Mouse (Mus musculus) MEL (cell line): Measurements from ENCODE around the gene E130309D02Rik. TPM values are rescaled to one million over a fixed set of nuclear protein-coding genes. Genes with fewer than 3 reads are reported as not detected.

Experiments used
- DNase-seq: peaks from one replicate; pipeline ENCODE4 v3.0.0; 2011; ENCODE audit warnings: low read depth, low spot score
- H3K27ac ChIP-seq: 2 replicates; pipeline ENCODE4 v1.5.1; 2012; ENCODE audit warnings: low read depth, mild to moderate bottlenecking, control low read depth, low read length, moderate library complexity; ENCODE audit not compliant: control insufficient read depth
- H3K27me3 ChIP-seq, 2 experiments: fragments of 150-350 bp in 1 of 2; sonication (generic) in 1 of 2; 2 replicates each; pipeline ENCODE4 v1.6.1; 2012; ENCODE audit warnings: low read length in 2 of 2, mild to moderate bottlenecking in 2 of 2, improper control_type of control experiment in 1 of 2, moderate library complexity in 1 of 2; ENCODE audit not compliant: insufficient read depth in 2 of 2, control insufficient read depth in 1 of 2
- H3K36me3 ChIP-seq, 2 experiments: 2 replicates each; pipeline ENCODE4 v1.6.1; 2012 to 2014; ENCODE audit warnings: low read length in 2 of 2, improper control_type of control experiment in 1 of 2, inconsistent platforms in 1 of 2, mild to moderate bottlenecking in 1 of 2; ENCODE audit not compliant: insufficient read depth in 2 of 2, control insufficient read depth in 1 of 2
- H3K4me1 ChIP-seq, 2 experiments: fragments of 150-350 bp in 1 of 2; sonication (generic) in 1 of 2; 2 replicates each; pipeline ENCODE4 v1.6.1; 2012; ENCODE audit warnings: low read length in 2 of 2, improper control_type of control experiment in 1 of 2, mild to moderate bottlenecking in 1 of 2; ENCODE audit not compliant: insufficient read depth in 2 of 2, control insufficient read depth in 1 of 2
- H3K4me3 ChIP-seq, 2 experiments: fragments of 150-350 bp in 1 of 2; sonication (generic) in 1 of 2; 2 replicates each; pipeline ENCODE4 v1.5.1; 2012; ENCODE audit warnings: low read depth in 2 of 2, low read length in 2 of 2, mild to moderate bottlenecking in 2 of 2, moderate library complexity in 2 of 2, control low read depth in 1 of 2, improper control_type of control experiment in 1 of 2; ENCODE audit not compliant: control insufficient read depth in 1 of 2, insufficient read depth in 1 of 2
- H3K79me2 ChIP-seq: 2 replicates; pipeline ENCODE4 v1.6.1; 2012; ENCODE audit warnings: mild to moderate bottlenecking, low read length, moderate library complexity; ENCODE audit not compliant: control insufficient read depth, poor library complexity, insufficient read depth
- H3K9ac ChIP-seq: 2 replicates; pipeline ENCODE4 v1.6.1; 2012; ENCODE audit warnings: low read depth, mild to moderate bottlenecking, control low read depth, low read length, moderate library complexity; ENCODE audit not compliant: control insufficient read depth, poor library complexity, severe bottlenecking
- H3K9me3 ChIP-seq: fragments of 150-350 bp; sonication (generic); replicated peaks from 2 replicates; pipeline ENCODE4 v1.6.1; 2012; ENCODE audit warnings: mild to moderate bottlenecking, low read length, improper control_type of control experiment, moderate library complexity; ENCODE audit not compliant: insufficient read depth
- CHD2 ChIP-seq: IDR thresholded peaks from 2 replicates; pipeline ENCODE4 v1.6.1; 2011; ENCODE audit warnings: low read length, improper control_type of control experiment
- CTCF ChIP-seq, 3 experiments: IDR thresholded peaks in 2 of 3; conservative IDR thresholded peaks in 1 of 3; 2 replicates each; pipeline ENCODE4 v1.5.1; 2011 to 2012; ENCODE audit warnings: low read length in 3 of 3, low read depth in 2 of 3, mild to moderate bottlenecking in 2 of 3, improper control_type of control experiment in 1 of 3, inconsistent platforms in 1 of 3, mixed read lengths in 1 of 3, moderate library complexity in 1 of 3; ENCODE audit not compliant: control insufficient read depth in 1 of 3, insufficient read depth in 1 of 3, poor library complexity in 1 of 3, severe bottlenecking in 1 of 3
- E2F4 ChIP-seq: IDR thresholded peaks from 2 replicates; pipeline ENCODE4 v1.6.1; 2011; ENCODE audit warnings: low read depth, low read length, improper control_type of control experiment, borderline replicate concordance
- ETS1 ChIP-seq: IDR thresholded peaks from 2 replicates; pipeline ENCODE4 v1.6.1; 2012; ENCODE audit warnings: low read depth, mild to moderate bottlenecking, inconsistent platforms, low read length, improper control_type of control experiment, moderate library complexity
- GATA1 ChIP-seq: IDR thresholded peaks from 2 replicates; pipeline ENCODE4 v1.6.1; 2011; ENCODE audit warnings: low read depth, low read length, improper control_type of control experiment
- HCFC1 ChIP-seq: IDR thresholded peaks from 2 replicates; pipeline ENCODE4 v1.6.1; 2012; ENCODE audit warnings: low read depth, mild to moderate bottlenecking, inconsistent platforms, low read length, improper control_type of control experiment, moderate library complexity
- JUND ChIP-seq: IDR thresholded peaks from 2 replicates; pipeline ENCODE4 v1.6.1; 2011; ENCODE audit warnings: low read depth, mild to moderate bottlenecking, improper control_type of control experiment, low read length
- MAFK ChIP-seq: IDR thresholded peaks from 2 replicates; pipeline ENCODE4 v1.6.1; 2011; ENCODE audit warnings: low read depth, mild to moderate bottlenecking, low read length, improper control_type of control experiment, borderline replicate concordance
- MAZ ChIP-seq: IDR thresholded peaks from 2 replicates; pipeline ENCODE4 v1.6.1; 2012; ENCODE audit warnings: low read depth, mild to moderate bottlenecking, inconsistent platforms, low read length, improper control_type of control experiment
- MEF2A ChIP-seq: IDR thresholded peaks from 2 replicates; pipeline ENCODE4 v1.6.1; 2014; ENCODE audit warnings: low read depth, mild to moderate bottlenecking, inconsistent platforms, low read length, improper control_type of control experiment; ENCODE audit not compliant: poor library complexity, insufficient replicate concordance, severe bottlenecking; ENCODE audit errors: extremely low read depth
- NELFE ChIP-seq: IDR thresholded peaks from 2 replicates; pipeline ENCODE4 v1.6.1; 2011; ENCODE audit warnings: low read depth, low read length, improper control_type of control experiment
- NRF1 ChIP-seq: IDR thresholded peaks from 2 replicates; pipeline ENCODE4 v1.6.1; 2014; ENCODE audit warnings: low read depth, mild to moderate bottlenecking, inconsistent platforms, low read length, improper control_type of control experiment, moderate library complexity; ENCODE audit not compliant: poor library complexity, insufficient read depth, severe bottlenecking
- POLR2AphosphoS2 ChIP-seq: IDR thresholded peaks from 2 replicates; pipeline ENCODE4 v1.6.1; 2011; ENCODE audit warnings: low read length, improper control_type of control experiment
- POLR2AphosphoS5 ChIP-seq: IDR thresholded peaks from 2 replicates; pipeline ENCODE4 v1.6.1; 2012; ENCODE audit warnings: low read depth, borderline replicate concordance, mild to moderate bottlenecking, inconsistent platforms, low read length, moderate library complexity, mixed read lengths
- RAD21 ChIP-seq: IDR thresholded peaks from 2 replicates; pipeline ENCODE4 v1.6.1; 2011; ENCODE audit warnings: mild to moderate bottlenecking, low read depth, low read length, improper control_type of control experiment
- SIN3A ChIP-seq: IDR thresholded peaks from 2 replicates; pipeline ENCODE4 v1.6.1; 2012; ENCODE audit warnings: low read length, improper control_type of control experiment, inconsistent platforms
- SMC3 ChIP-seq: IDR thresholded peaks from 2 replicates; pipeline ENCODE4 v1.6.1; 2011; ENCODE audit warnings: low read depth, low read length, improper control_type of control experiment
- TCF12 ChIP-seq: IDR thresholded peaks from 2 replicates; pipeline ENCODE4 v1.6.1; 2014; ENCODE audit warnings: low read depth, mild to moderate bottlenecking, inconsistent platforms, low read length, improper control_type of control experiment, moderate library complexity
- USF1 ChIP-seq: IDR thresholded peaks from 2 replicates; pipeline ENCODE4 v1.6.1; 2014; ENCODE audit warnings: low read depth, mild to moderate bottlenecking, inconsistent platforms, low read length, improper control_type of control experiment, moderate library complexity
- USF2 ChIP-seq, 2 experiments: IDR thresholded peaks; 2 replicates each; pipeline ENCODE4 v1.6.1; 2011 to 2012; ENCODE audit warnings: improper control_type of control experiment in 2 of 2, low read length in 2 of 2, borderline replicate concordance in 1 of 2, inconsistent platforms in 1 of 2, low read depth in 1 of 2, mild to moderate bottlenecking in 1 of 2; ENCODE audit not compliant: insufficient read depth in 1 of 2
- ZKSCAN1 ChIP-seq: IDR thresholded peaks from 2 replicates; pipeline ENCODE4 v1.6.1; 2012; ENCODE audit warnings: low read depth, mild to moderate bottlenecking, inconsistent platforms, low read length, improper control_type of control experiment, moderate library complexity
- ZMIZ1 ChIP-seq: IDR thresholded peaks from 2 replicates; pipeline ENCODE4 v1.6.1; 2012; ENCODE audit warnings: low read depth, mild to moderate bottlenecking, inconsistent platforms, low read length, improper control_type of control experiment, moderate library complexity
- ZNF384 ChIP-seq: IDR thresholded peaks from 2 replicates; pipeline ENCODE4 v1.6.1; 2012; ENCODE audit warnings: low read depth, mild to moderate bottlenecking, inconsistent platforms, low read length, improper control_type of control experiment
- polyA plus RNA-seq, 2 experiments: library from polyadenylated mRNA; stranded (reverse) in 1 of 2; unstranded in 1 of 2; fragments of >175 nt in 1 of 2; fragments of >200 nt in 1 of 2; gene quantifications; 2 replicates each; pipeline versions ENCODE4 v1.2.1 to v1.2.4; 2012; ENCODE audit warnings: low replicate concordance in 2 of 2, low read depth in 1 of 2; ENCODE audit not compliant: insufficient read length in 2 of 2, insufficient read depth in 1 of 2, missing spikeins in 1 of 2
- total RNA-seq: library from RNA; depleted of rRNA; stranded (reverse); fragments of 300-350 nt; gene quantifications from 2 replicates; pipeline ENCODE4 v1.2.3, GENCODE M21; 2012

Gene E130309D02Rik
- total and polyA plus RNA-seq, 3 experiments: 59.3 to 92.4 TPM; not detected in 1

- no peaks in the 10 kb centered on the region for H3K27me3 ChIP-seq
- H3K36me3 ChIP-seq: peaks cover 12 to 15% of the 10 kb centered on the region in 2 experiments
- H3K27ac ChIP-seq: no peak overlapping the region
- H3K9me3 ChIP-seq: no peaks in the 10 kb centered on the region
- DNase-seq: no peak
- H3K4me3 ChIP-seq: no peak overlapping the region
- H3K9ac ChIP-seq: no peak overlapping the region
- H3K4me1 ChIP-seq: peaks cover 0 to 7% of the 10 kb centered on the region in 2 experiments; a peak in 1 of 4 replicates
- peaks cover 80% of the 10 kb centered on the region for H3K79me2 ChIP-seq
- TF ChIP-seq ZMIZ1 (no peak), MAFK (no peak)
Measured at GRCm38 (mm10) chr5:143309916-143310315, 5.2 kb downstream of the E130309D02Rik start.

- no peak for DNase-seq
- Histone ChIP-seq H3K36me3 (peaks cover 12 to 15% of the 10 kb centered on the region in 2 experiments), H3K79me2 (peaks cover 70% of the 10 kb centered on the region), H3K4me1 (peaks cover 0 to 7% of the 10 kb centered on the region in 2 experiments; a peak in 1 of 4 replicates), H3K27ac (no peak overlapping the region), H3K27me3 (no peaks in the 10 kb centered on the region), H3K9me3 (no peaks in the 10 kb centered on the region), H3K9ac (no peak overlapping the region), H3K4me3 (no peak overlapping the region)
- no peak for TF ChIP-seq NELFE
- TF ChIP-seq MAZ: no peak
- 0 out of 2 replicates have a peak, but pooled peaks have one; percentile 29 for TF ChIP-seq ZKSCAN1
Measured at GRCm38 (mm10) chr5:143308825-143309224, 6.3 kb downstream of the E130309D02Rik start.

- no peak for TF ChIP-seq POLR2AphosphoS5
- no peak for TF ChIP-seq USF2 (IDR thresholded peaks at IDR 0.05; ENCODE audit: borderline replicate concordance in 1 of 2, insufficient read depth in 1 of 2, low read depth in 1 of 2, low read length in 2 of 2)
- TF ChIP-seq ZKSCAN1: no peak
- no peak for TF ChIP-seq E2F4
- no peak for TF ChIP-seq SMC3
- TF ChIP-seq MEF2A: no peak
- no peak for TF ChIP-seq HCFC1
- TF ChIP-seq POLR2AphosphoS2: no peak
- TF ChIP-seq JUND: no peak
- no peak for TF ChIP-seq CTCF (IDR thresholded peaks at IDR 0.05 in 2 of 3, conservative IDR thresholded peaks at IDR 0.05 in 1 of 3; ENCODE audit: control insufficient read depth in 1 of 3, insufficient read depth in 1 of 3, low read depth in 2 of 3, low read length in 3 of 3, poor library complexity in 1 of 3, severe bottlenecking in 1 of 3)
- TF ChIP-seq RAD21: no peak
- TF ChIP-seq SIN3A: no peak
- TF ChIP-seq TCF12: no peak
- TF ChIP-seq MAZ: no peak
- no peak for TF ChIP-seq ZNF384
- no peak for TF ChIP-seq GATA1
- TF ChIP-seq CHD2: no peak
- TF ChIP-seq USF1: no peak
- TF ChIP-seq NRF1: no peak
- TF ChIP-seq ETS1: no peak
- Histone ChIP-seq H3K36me3 (peaks cover 0 to 13% of the 10 kb centered on the region in 2 experiments; a peak in 2 of 4 replicates), H3K27ac (no peak overlapping the region), H3K4me1 (no peaks in the 10 kb centered on the region), H3K79me2 (peaks cover 32% of the 10 kb centered on the region), H3K9ac (no peak overlapping the region), H3K27me3 (no peaks in the 10 kb centered on the region), H3K4me3 (no peak overlapping the region), H3K9me3 (no peaks in the 10 kb centered on the region)
- DNase-seq: no peak
Measured at GRCm38 (mm10) chr5:143304251-143304650, 10.9 kb downstream of the E130309D02Rik start.
